Mouse (Mus musculus) C2C12 (cell line): ENCODE data around the gene Fbxo39. TPM values are rescaled to one million over a fixed set of nuclear protein-coding genes. Genes with fewer than 3 reads are reported as not detected.
A peak's percentile ranks its signal among the peaks of the same experiment; 100 is the strongest.

ENCODE experiments used
- H3K27me3 ChIP-seq: one replicate; pipeline ENCODE4 v1.6.1; 2011; ENCODE audit not compliant: control insufficient read depth, insufficient read depth, insufficient read length
- H3K36me3 ChIP-seq: one replicate; pipeline ENCODE4 v1.6.1; 2011; ENCODE audit not compliant: control insufficient read depth, insufficient read depth
- H3K4me3 ChIP-seq: one replicate; pipeline ENCODE4 v1.5.1; 2011; ENCODE audit warnings: mild to moderate bottlenecking, control low read depth; ENCODE audit not compliant: poor library complexity, insufficient read depth, severe bottlenecking
- H3K79me2 ChIP-seq: one replicate; pipeline ENCODE4 v1.6.1; 2011; ENCODE audit not compliant: control insufficient read depth, insufficient read depth
- H3K79me3 ChIP-seq: one replicate; pipeline ENCODE4 v1.6.1; 2011; ENCODE audit warnings: low read depth, control low read depth
- H3ac ChIP-seq: one replicate; pipeline ENCODE3; 2011; ENCODE audit warnings: low read depth; ENCODE audit not compliant: control insufficient read depth, insufficient read length
- CEBPB ChIP-seq: IDR thresholded peaks from one replicate; pipeline ENCODE4 v1.6.1; 2011; ENCODE audit warnings: low read depth, mild to moderate bottlenecking, control low read depth, moderate library complexity
- CTCF ChIP-seq: IDR thresholded peaks from one replicate; pipeline ENCODE4 v1.5.1; 2011; ENCODE audit not compliant: control insufficient read depth, insufficient read depth, insufficient read length
- FOSL1 ChIP-seq: IDR thresholded peaks from one replicate; pipeline ENCODE4 v1.8.0; 2011; ENCODE audit warnings: mild to moderate bottlenecking, low read length; ENCODE audit not compliant: poor library complexity, insufficient read depth, severe bottlenecking
- MAX ChIP-seq: IDR thresholded peaks from one replicate; pipeline ENCODE4 v1.6.1; 2011; ENCODE audit warnings: mild to moderate bottlenecking, control low read depth
- MYOD1 ChIP-seq: IDR thresholded peaks from one replicate; pipeline ENCODE4 v1.6.1; 2011; ENCODE audit warnings: low read depth; ENCODE audit not compliant: control insufficient read depth, insufficient read length
- MYOG ChIP-seq: IDR thresholded peaks from one replicate; pipeline ENCODE4 v1.6.1; 2011; ENCODE audit not compliant: control insufficient read depth, insufficient read length; ENCODE audit errors: extremely low read depth
- USF1 ChIP-seq: IDR thresholded peaks from one replicate; pipeline ENCODE4 v1.6.1; 2011; ENCODE audit warnings: low read depth, mild to moderate bottlenecking, control low read depth, moderate library complexity
- polyA plus RNA-seq: library from polyadenylated mRNA; unstranded; fragments of >200 nt; fragmentation: generic; extraction: Trizol; gene quantifications from one replicate; pipeline ENCODE4 v1.2.1, GENCODE M21; 2012; ENCODE audit warnings: missing spikeins

Gene Fbxo39
- polyA plus RNA-seq, 1 experiment, result not detected

DNA sequence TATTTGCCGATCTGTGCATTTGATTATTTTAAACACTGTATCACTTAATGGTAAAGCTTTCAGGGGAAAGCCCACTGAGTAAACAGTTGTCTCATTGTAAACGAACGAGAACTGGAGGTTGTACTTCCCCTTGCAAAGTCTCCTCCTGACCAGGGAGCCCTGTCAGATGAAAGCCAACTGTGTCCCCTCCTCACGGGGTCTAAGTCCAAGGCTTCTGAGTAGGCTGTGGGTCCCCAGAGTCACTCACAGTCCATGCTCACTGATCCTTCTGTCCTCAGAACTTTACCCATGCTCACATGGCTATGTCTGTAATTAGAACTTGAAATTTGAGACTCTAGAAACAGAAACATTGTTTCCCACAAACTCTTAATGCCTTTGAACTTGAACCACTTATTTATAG, 35.4 kb downstream of the Fbxo39 start:
- Histone ChIP-seq H3K79me3 (no peaks in the 10 kb centered on the region), H3K36me3 (no peaks in the 10 kb centered on the region), H3K27me3 (peaks cover 3% of the 10 kb centered on the region), H3K79me2 (no peaks in the 10 kb centered on the region), H3ac (no peak overlapping the region), H3K4me3 (no peak overlapping the region)
- TF ChIP-seq MYOD1 (no peak), USF1 (no peak), CEBPB (no peak), MAX (no peak), CTCF (no peak), FOSL1 (no peak), MYOG (no peak)

DNA sequence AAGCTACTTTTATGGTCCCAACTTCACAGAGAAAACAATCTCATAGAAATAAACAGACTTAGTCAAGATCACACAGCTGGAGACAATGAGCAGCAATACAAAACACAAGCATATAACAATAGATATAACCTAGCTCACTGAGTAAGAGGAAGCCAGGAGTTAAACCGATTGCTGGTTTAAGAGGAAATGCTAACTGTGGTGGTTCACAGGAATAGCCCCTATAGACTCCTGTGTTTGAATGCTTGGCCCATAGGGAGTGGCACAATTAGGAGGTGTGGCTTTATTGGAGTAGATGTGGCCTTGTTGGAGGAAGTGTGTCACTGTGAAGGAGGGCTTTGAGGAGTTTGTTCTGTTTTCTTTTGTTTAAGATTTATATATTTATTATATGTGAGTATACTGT, 38.0 kb downstream of the Fbxo39 start:
- TF ChIP-seq MAX (no peak), FOSL1 (no peak)
- peaks cover 9% of the 10 kb centered on the region for H3K27me3 ChIP-seq
- H3K36me3 ChIP-seq, result no peaks in the 10 kb centered on the region
- no peaks in the 10 kb centered on the region for H3K79me2 ChIP-seq
- no peak overlapping the region for H3K4me3 ChIP-seq
- no peaks in the 10 kb centered on the region for H3K79me3 ChIP-seq
- no peak overlapping the region for H3ac ChIP-seq

DNA sequence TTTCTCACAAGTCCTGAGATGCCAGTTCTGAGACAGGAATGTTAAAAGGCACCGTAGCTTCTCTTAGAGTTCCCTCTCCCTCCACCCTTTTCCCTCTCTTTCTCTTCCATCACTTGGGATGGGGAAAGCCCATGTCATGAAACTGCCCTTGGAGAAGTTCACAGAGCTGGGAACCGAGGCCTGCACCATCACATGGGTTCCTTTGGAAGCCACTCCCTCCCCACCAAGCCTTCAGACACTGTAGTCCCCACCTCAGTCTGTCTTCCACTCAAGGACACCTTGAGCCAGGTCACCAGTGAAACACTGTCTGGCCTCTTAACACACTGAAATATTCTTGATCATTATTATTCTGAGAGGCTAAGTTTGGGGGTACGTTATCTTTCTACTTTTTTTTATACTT, 38.9 kb downstream of the Fbxo39 start:
- no peaks in the 10 kb centered on the region for H3K79me3 ChIP-seq
- no peak overlapping the region for H3ac ChIP-seq
- no peaks in the 10 kb centered on the region for H3K36me3 ChIP-seq
- no peaks in the 10 kb centered on the region for H3K79me2 ChIP-seq
- TF ChIP-seq MYOG (no peak), MYOD1 (no peak)
- H3K4me3 ChIP-seq, result no peak overlapping the region
- peaks cover 16% of the 10 kb centered on the region for H3K27me3 ChIP-seq

DNA sequence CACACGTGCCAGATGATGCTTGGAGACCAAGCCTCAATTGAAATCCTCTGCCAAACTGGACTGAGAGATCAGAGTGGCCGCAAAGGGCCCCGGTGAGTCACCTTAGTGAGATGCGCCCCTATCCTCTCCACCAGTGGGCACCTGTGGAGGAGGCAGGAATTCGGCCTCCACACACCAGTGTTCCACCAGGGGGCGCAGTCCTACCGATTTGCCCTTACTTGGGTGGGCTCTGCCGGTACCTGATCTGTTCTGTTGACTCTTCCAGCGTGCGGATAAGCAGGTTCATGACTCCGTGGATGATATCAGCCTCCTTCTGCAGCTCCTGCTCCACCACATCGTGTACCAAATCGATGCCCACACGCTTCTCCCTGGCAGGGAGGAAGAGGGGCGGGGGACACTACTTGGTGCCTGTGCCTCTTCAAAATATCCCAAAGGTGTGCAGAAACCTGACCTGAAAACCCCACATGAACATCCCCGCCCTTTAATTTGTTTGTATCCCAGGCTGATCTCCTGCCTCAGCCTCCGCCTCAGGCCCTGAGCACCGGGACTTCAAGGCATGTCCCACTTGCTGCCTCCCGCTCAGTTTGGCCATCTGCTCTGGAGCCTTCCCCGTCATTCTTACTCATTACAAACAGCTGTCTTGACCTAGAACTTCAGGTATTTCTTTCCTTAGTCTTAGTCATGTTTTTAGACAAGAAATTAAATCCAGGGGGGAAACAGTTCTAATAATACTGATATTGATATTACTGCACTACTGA, 40.9 kb downstream of the Fbxo39 start:
- Histone ChIP-seq H3K79me3 (no peaks in the 10 kb centered on the region), H3K27me3 (peaks cover 28% of the 10 kb centered on the region), H3K79me2 (no peaks in the 10 kb centered on the region), H3K4me3 (no peak overlapping the region), H3ac (no peak overlapping the region), H3K36me3 (no peaks in the 10 kb centered on the region)
- TF ChIP-seq CTCF (peak; percentile 80), USF1 (no peak), MAX (no peak), FOSL1 (no peak)

DNA sequence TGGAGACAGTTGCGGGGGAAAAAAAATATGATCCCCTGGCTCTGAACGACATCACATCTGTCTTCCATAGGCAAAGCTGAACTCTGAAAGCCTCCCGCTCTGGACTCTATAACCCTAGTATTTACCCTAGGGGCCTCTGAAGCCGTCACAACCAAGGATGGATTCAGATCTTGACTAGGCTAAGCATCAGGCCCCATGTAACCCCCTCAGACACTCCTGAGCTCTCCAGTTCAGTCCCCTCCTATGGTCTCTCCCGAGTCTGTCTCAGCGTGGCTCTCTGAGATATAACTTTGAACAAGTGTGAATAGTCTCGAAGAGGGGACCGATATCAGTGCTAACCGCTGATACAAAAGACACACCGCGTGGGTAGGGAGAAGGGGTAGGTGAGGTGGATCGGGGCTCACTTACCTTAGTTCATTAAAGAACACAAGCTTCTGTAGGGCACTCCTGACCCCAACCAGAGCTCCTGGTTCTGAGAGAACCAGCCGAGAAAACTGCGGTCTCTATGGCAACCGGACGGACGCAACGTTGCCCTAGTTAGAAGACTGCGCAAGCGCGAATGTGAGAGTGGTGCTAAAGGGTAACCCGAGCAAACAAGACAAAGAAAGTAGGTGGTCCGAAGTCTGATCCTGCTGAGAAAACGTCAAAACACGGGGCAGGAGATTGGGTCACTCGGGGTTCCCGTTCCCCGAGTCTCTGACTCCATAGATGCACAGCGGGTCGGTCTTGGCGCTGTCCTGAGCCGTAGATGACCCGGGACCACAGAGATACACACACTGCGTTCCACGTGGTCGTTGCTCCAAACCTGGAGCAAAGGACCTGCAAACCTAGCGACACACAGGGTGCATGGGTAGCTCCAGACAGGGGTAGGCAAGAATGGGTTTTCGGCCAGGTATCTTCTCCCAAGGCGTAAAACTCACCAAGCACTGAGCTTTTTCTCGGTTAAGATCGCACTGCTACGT, 47.4 kb downstream of the Fbxo39 start:
- Histone ChIP-seq H3K79me3 (no peaks in the 10 kb centered on the region), H3ac (no peak overlapping the region), H3K36me3 (no peaks in the 10 kb centered on the region), H3K79me2 (no peaks in the 10 kb centered on the region), H3K27me3 (peaks cover 44% of the 10 kb centered on the region), H3K4me3 (no peak overlapping the region)
- TF ChIP-seq MYOG, result no peak
- no peak for TF ChIP-seq CEBPB
- no peak for TF ChIP-seq CTCF
- TF ChIP-seq USF1, result no peak
- no peak for TF ChIP-seq FOSL1
- TF ChIP-seq MAX, result no peak
- TF ChIP-seq MYOD1, result no peak

DNA sequence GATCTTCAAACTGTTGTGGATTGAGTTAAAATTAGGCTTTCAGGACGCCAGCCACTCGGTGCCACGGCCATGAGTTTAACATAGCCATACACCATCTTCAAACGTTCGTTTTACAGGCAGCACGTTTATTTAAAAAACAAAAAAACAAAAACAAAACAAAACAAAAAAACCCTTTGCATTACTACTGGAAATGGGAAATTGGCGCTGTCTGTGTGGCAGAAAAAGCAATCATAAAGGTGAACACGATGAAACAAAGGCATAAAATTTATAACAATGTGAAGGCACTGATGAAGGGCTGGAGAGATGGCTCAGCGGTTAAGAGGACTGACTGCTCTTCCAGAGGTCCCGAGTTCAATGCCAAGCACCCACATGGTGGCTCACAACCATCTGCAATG, 48.1 kb downstream of the Fbxo39 start, which contains the start of gene Tekt1:
TSS of gene Tekt1 (minus strand) at position 96 of the 395 bp plus-strand sequence.
- Histone ChIP-seq H3K79me3 (no peaks in the 10 kb centered on the region), H3K4me3 (no peak within 1 kb of the TSS), H3K27me3 (peaks cover 41% of the 10 kb centered on the region), H3K36me3 (no peaks in the 10 kb centered on the region), H3ac (no peak within 1 kb of the TSS), H3K79me2 (no peaks in the 10 kb centered on the region)
- TF ChIP-seq MAX (no peak), MYOG (no peak)
